Mouse (Mus musculus) embryonic facial prominence, embryonic 11.5 days (tissue): Measurements from ENCODE around the gene Lck. TPM values are rescaled to one million over a fixed set of nuclear protein-coding genes. Genes with fewer than 3 reads are reported as not detected.

Experiments used
- ATAC-seq: fragments of 200-750 bp; cut with Nextera tagmentation; replicated peaks from 2 replicates; pipeline ENCODE4 v1.8.0; 2017; ENCODE audit warnings: low read depth; ENCODE audit not compliant: insufficient number of reproducible peaks, low FRiP score, low TSS enrichment
- DNase-seq: peaks from one replicate; pipeline ENCODE4 v3.0.0-alpha.2; 2015; ENCODE audit warnings: low spot score
- H3K27ac ChIP-seq: fragments of 300-500 bp; sonication (generic); replicated peaks from 2 replicates; pipeline ENCODE4 v1.5.1; 2014; ENCODE audit warnings: mild to moderate bottlenecking, low read depth, low read length, control low read depth
- H3K27me3 ChIP-seq: fragments of 300-500 bp; sonication (generic); 2 replicates; pipeline ENCODE4 v1.6.1; 2014; ENCODE audit warnings: mild to moderate bottlenecking, low read length, moderate library complexity, mixed read lengths; ENCODE audit not compliant: control insufficient read depth, insufficient read depth
- H3K36me3 ChIP-seq: fragments of 300-500 bp; sonication (generic); replicated peaks from 2 replicates; pipeline ENCODE4 v1.6.1; 2014; ENCODE audit warnings: low read depth, mild to moderate bottlenecking, low read length, moderate library complexity, mixed read lengths; ENCODE audit not compliant: control insufficient read depth, insufficient read depth
- H3K4me1 ChIP-seq: fragments of 300-500 bp; sonication (generic); 2 replicates; pipeline ENCODE4 v1.6.1; 2014; ENCODE audit warnings: low read length, mixed read lengths; ENCODE audit not compliant: control insufficient read depth, insufficient read depth
- H3K4me2 ChIP-seq: fragments of 300-500 bp; sonication (generic); 2 replicates; pipeline ENCODE4 v1.6.1; 2014; ENCODE audit warnings: low read depth, mild to moderate bottlenecking, control low read depth, low read length, moderate library complexity
- H3K4me3 ChIP-seq: fragments of 300-500 bp; sonication (generic); 2 replicates; pipeline ENCODE4 v1.5.1; 2014; ENCODE audit warnings: low read depth, low read length, control low read depth
- H3K9ac ChIP-seq: fragments of 300-500 bp; sonication (generic); replicated peaks from 2 replicates; pipeline ENCODE4 v1.6.1; 2014; ENCODE audit warnings: mild to moderate bottlenecking, control low read depth, low read length
- H3K9me3 ChIP-seq: fragments of 300-500 bp; sonication (generic); replicated peaks from 2 replicates; pipeline ENCODE4 v1.6.1; 2016; ENCODE audit warnings: mild to moderate bottlenecking, low read length, inconsistent platforms, mixed read lengths; ENCODE audit not compliant: control insufficient read depth
- WGBS: fragments of 180-500 bp; shearing (Covaris S2); extraction: QIAGEN DNeasy Blood & Tissue Kit; methylation state at CpG from one replicate; pipeline ENCODE4 v1.1.7; 2014; 5-methylcytosine and 5-hydroxymethylcytosine counted together
- polyA plus RNA-seq: library from polyadenylated mRNA; unstranded; fragments of >200 nt; fragmentation: Nextera tagmentation; extraction: Ambion mirVana; gene quantifications from 2 replicates; pipeline ENCODE4 v1.2.1, GENCODE M21; 2014

Gene Lck
- polyA plus RNA-seq, 1 experiment from 2014 or later = 11.3 TPM

GRCm38 (mm10) chr4:129617121-129617641 is 43.7 kb upstream of the Lck start:
- Histone ChIP-seq H3K4me2 (no peak overlapping the region), H3K27me3 (no peaks in the 10 kb centered on the region), H3K36me3 (no peaks in the 10 kb centered on the region), H3K9ac (no peak overlapping the region), H3K27ac (no peak overlapping the region), H3K9me3 (no peaks in the 10 kb centered on the region), H3K4me3 (no peak overlapping the region), H3K4me1 (no peaks in the 10 kb centered on the region)
- ATAC-seq (no peak), DNase-seq (no peak)
- 95% methylated on average over 7 of the region's 7 CpGs for WGBS

GRCm38 (mm10) chr4:129616631-129617030 is 43.2 kb upstream of the Lck start:
- H3K4me1 ChIP-seq = no peaks in the 10 kb centered on the region
- H3K27ac ChIP-seq = no peak overlapping the region
- ATAC-seq = no peak
- no peak overlapping the region for H3K9ac ChIP-seq
- H3K36me3 ChIP-seq = no peaks in the 10 kb centered on the region
- 85% methylated on average over 3 of the region's 3 CpGs for WGBS
- H3K4me2 ChIP-seq = no peak overlapping the region
- no peak overlapping the region for H3K4me3 ChIP-seq
- H3K9me3 ChIP-seq = no peaks in the 10 kb centered on the region
- DNase-seq = no peak
- no peaks in the 10 kb centered on the region for H3K27me3 ChIP-seq

DNA sequence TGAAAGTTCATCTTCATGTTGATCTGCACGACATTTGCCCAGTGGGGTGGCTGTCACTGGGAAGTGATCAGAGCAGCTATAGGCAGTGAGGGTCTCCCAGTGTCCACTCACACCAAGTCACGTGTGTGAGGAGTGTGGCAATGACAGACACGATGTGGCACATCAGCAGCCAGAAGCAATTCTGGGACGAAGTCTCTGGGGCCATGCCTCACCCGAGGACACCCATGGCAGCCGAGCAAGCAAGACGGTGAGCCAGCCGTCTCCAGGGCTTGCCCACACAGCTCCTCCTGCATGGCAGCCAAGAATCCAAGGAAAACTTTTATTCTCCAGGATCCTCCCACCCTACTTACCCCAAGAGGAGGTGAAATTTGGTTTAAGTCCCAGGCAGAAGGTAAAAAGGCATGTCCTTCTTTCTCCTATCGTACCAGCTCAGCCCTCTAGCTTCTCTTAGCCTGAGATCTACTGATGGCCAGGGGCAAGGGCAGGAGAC is 42.4 kb upstream of the Lck start:
- Histone ChIP-seq H3K27me3 (no peaks in the 10 kb centered on the region), H3K4me1 (no peaks in the 10 kb centered on the region), H3K36me3 (no peaks in the 10 kb centered on the region), H3K27ac (no peak overlapping the region), H3K4me2 (no peak overlapping the region), H3K9me3 (no peaks in the 10 kb centered on the region), H3K9ac (no peak overlapping the region), H3K4me3 (no peak overlapping the region)
- no peak for DNase-seq
- ATAC-seq = no peak
- WGBS = 90% methylated on average over 9 of the region's 9 CpGs

GRCm38 (mm10) chr4:129614093-129614492 is 40.7 kb upstream of the Lck start, which contains the start of gene Dcdc2b:
Gene Dcdc2b, minus strand, starts transcription at chr4:129614257.
- WGBS = 87% methylated on average over 6 of the region's 6 CpGs
- Histone ChIP-seq H3K4me1 (no peaks in the 10 kb centered on the region), H3K27me3 (no peaks in the 10 kb centered on the region)

GRCm38 (mm10) chr4:129610472-129610871 is 37.0 kb upstream of the Lck start:
- no peaks in the 10 kb centered on the region for H3K9me3 ChIP-seq
- H3K36me3 ChIP-seq = peaks cover 2% of the 10 kb centered on the region; the same call in 1 of the 2 replicates
- ATAC-seq (no peak), DNase-seq (no peak)
- no peak overlapping the region for H3K4me2 ChIP-seq
- no peak overlapping the region for H3K4me3 ChIP-seq
- no peaks in the 10 kb centered on the region for H3K4me1 ChIP-seq
- 65% methylated on average over 4 of the region's 4 CpGs for WGBS
- no peak overlapping the region for H3K27ac ChIP-seq
- no peaks in the 10 kb centered on the region for H3K27me3 ChIP-seq
- H3K9ac ChIP-seq = no peak overlapping the region

More at GRCm38 (mm10) chr4:129614093-129614492, 40.7 kb upstream of the Lck start, which contains the start of gene Dcdc2b:
- DNase-seq = no peak
- Histone ChIP-seq H3K27ac (no peak within 1 kb of the TSS), H3K9me3 (no peaks in the 10 kb centered on the region), H3K9ac (no peak within 1 kb of the TSS), H3K4me2 (no peak within 1 kb of the TSS), H3K36me3 (no peaks in the 10 kb centered on the region), H3K4me3 (no peak within 1 kb of the TSS)
- no peak for ATAC-seq

DNA sequence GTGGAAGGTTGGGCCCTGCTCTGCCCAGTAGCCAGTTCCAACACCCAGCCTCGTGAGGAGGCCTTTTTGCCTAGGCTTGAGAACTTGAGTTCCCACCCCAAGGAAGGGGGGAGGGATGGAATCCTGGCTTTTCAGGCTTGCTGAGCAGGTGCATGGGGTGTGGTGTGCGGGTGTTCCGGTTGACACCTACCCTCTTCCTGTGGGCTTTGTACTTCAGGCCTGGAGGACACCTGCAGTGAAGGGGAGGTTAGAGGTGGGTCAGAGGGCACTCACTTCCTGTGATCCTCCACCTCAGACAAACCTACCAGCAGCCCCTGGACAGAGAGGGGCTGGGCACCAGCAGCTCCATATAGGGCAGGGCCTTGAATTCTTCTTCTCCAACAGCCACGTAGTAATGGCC is 36.6 kb upstream of the Lck start:
- ATAC-seq (no peak), DNase-seq (no peak)
- Histone ChIP-seq H3K4me2 (no peak overlapping the region), H3K4me3 (no peak overlapping the region), H3K36me3 (peaks cover 2% of the 10 kb centered on the region; the same call in 1 of the 2 replicates), H3K9me3 (no peaks in the 10 kb centered on the region), H3K27ac (no peak overlapping the region), H3K27me3 (no peaks in the 10 kb centered on the region), H3K4me1 (no peaks in the 10 kb centered on the region), H3K9ac (no peak overlapping the region)
- WGBS = 86% methylated on average over 4 of the region's 4 CpGs

GRCm38 (mm10) chr4:129609139-129609631 is 35.7 kb upstream of the Lck start:
- no peak overlapping the region for H3K4me2 ChIP-seq
- DNase-seq = no peak
- H3K4me3 ChIP-seq = no peak overlapping the region
- no peaks in the 10 kb centered on the region for H3K9me3 ChIP-seq
- H3K27me3 ChIP-seq = no peaks in the 10 kb centered on the region
- peaks cover 2% of the 10 kb centered on the region; the same call in 1 of the 2 replicates for H3K36me3 ChIP-seq
- no peak overlapping the region for H3K9ac ChIP-seq
- 85% methylated on average over 12 of the region's 12 CpGs for WGBS
- H3K27ac ChIP-seq = no peak overlapping the region
- H3K4me1 ChIP-seq = no peaks in the 10 kb centered on the region
- ATAC-seq = no peak

DNA sequence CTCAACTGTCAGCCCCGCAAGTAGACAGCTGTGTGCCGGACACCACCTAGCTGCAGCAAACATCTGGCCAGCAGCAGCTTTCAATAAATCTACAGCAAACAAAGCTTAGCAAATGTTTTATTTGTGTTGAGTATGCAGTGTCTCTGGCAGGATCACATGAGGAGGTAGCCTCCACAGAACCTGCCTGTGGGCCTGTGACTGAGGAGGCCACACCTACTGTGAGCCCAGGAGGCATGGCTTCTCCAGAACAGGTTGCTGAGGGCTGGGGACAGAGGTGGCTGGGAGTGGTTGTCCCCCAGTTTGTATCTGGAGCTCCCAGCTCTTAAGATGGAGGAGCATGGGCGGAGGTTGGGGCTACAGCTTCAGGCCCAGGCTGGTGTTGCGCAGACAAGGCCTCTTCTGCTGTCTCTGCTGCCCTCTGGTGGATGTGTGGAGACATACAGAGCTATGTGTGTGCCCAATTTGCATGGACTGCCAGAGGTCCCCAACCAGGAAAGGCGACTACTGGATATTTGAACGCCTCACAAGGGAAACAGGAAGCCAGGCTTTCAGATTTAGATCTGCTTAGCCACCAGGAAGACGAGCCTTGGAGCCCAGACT is 35.1 kb upstream of the Lck start:
- 37% methylated on average over 7 of the region's 7 CpGs for WGBS
- H3K4me3 ChIP-seq = no peak overlapping the region

More for the DNA sequence above, 35.1 kb upstream of the Lck start:
- peaks cover 2% of the 10 kb centered on the region; the same call in 1 of the 2 replicates for H3K36me3 ChIP-seq
- no peak overlapping the region for H3K9ac ChIP-seq
- no peaks in the 10 kb centered on the region for H3K4me1 ChIP-seq
- H3K27me3 ChIP-seq = no peaks in the 10 kb centered on the region
- H3K4me2 ChIP-seq = no peak overlapping the region
- DNase-seq = peak; percentile 87
- H3K27ac ChIP-seq = no peak overlapping the region
- no peaks in the 10 kb centered on the region for H3K9me3 ChIP-seq
- peak; percentile 61 for ATAC-seq
